Mouse (Mus musculus) stomach, embryonic 15.5 days (tissue): Measurements from ENCODE around the gene Tbcd. TPM values are rescaled to one million over a fixed set of nuclear protein-coding genes. Genes with fewer than 3 reads are reported as not detected.

Source experiments
- ATAC-seq: fragments of 200-750 bp; cut with Nextera tagmentation; 2 replicates; pipeline ENCODE4 v1.8.0; 2017; ENCODE audit warnings: low read depth, moderate number of reproducible peaks, moderate TSS enrichment; ENCODE audit not compliant: insufficient read depth, low FRiP score
- H3K27ac ChIP-seq: fragments of 300-500 bp; sonication (generic); 2 replicates; pipeline ENCODE4 v1.5.1; 2015; ENCODE audit warnings: mild to moderate bottlenecking, inconsistent platforms
- H3K27me3 ChIP-seq: fragments of 300-500 bp; sonication (generic); replicated peaks from 2 replicates; pipeline ENCODE4 v1.6.1; 2015; ENCODE audit warnings: inconsistent platforms
- H3K36me3 ChIP-seq: fragments of 300-500 bp; sonication (generic); 2 replicates; pipeline ENCODE4 v1.6.1; 2015; ENCODE audit warnings: inconsistent platforms
- H3K4me1 ChIP-seq: fragments of 300-500 bp; sonication (generic); 2 replicates; pipeline ENCODE4 v1.6.1; 2015; ENCODE audit warnings: inconsistent platforms
- H3K4me2 ChIP-seq: fragments of 300-500 bp; sonication (generic); 2 replicates; pipeline ENCODE4 v1.6.1; 2015; ENCODE audit warnings: mild to moderate bottlenecking, inconsistent platforms
- H3K4me3 ChIP-seq: fragments of 300-500 bp; sonication (generic); replicated peaks from 2 replicates; pipeline ENCODE4 v1.5.1; 2015; ENCODE audit warnings: inconsistent platforms
- H3K9ac ChIP-seq: fragments of 300-500 bp; sonication (generic); 2 replicates; pipeline ENCODE4 v1.6.1; 2015; ENCODE audit warnings: inconsistent platforms
- H3K9me3 ChIP-seq: fragments of 300-500 bp; sonication (generic); 2 replicates; pipeline ENCODE4 v1.6.1; 2016; ENCODE audit warnings: inconsistent platforms
- WGBS: fragments of 180-500 bp; shearing (Covaris S2); methylation state at CpG from one replicate; pipeline ENCODE4 v1.1.7; 2015; 5-methylcytosine and 5-hydroxymethylcytosine counted together
- polyA plus RNA-seq: library from polyadenylated mRNA; unstranded; fragments of >200 nt; fragmentation: Nextera tagmentation; extraction: Ambion mirVana; gene quantifications from 2 replicates; pipeline ENCODE4 v1.2.1, GENCODE M21; 2015

Tbcd gene
- polyA plus RNA-seq, result 34.6 and 38.7 TPM in 2 replicates

- Histone ChIP-seq H3K36me3 (no peaks in the 10 kb centered on the region), H3K27me3 (no peaks in the 10 kb centered on the region), H3K27ac (peak within 1 kb of the TSS; percentile 76), H3K9me3 (no peaks in the 10 kb centered on the region), H3K4me3 (peak within 1 kb of the TSS; percentile 95), H3K4me2 (peak within 1 kb of the TSS; percentile 80), H3K9ac (peak within 1 kb of the TSS; percentile 52), H3K4me1 (peaks cover 6% of the 10 kb centered on the region; the same call in 1 of the 2 replicates)
- ATAC-seq, result peak; percentile 93
- under 1% methylated on average over 58 of the region's 58 CpGs for WGBS
These were observed at the start of gene Tbcd for GRCm38 (mm10) chr11:121451753-121452635. Tbcd (plus strand) TSS chr11:121451949.

GRCm38 (mm10) chr11:121407366-121408155 lies 44.2 kb upstream of the Tbcd start:
- Histone ChIP-seq H3K4me3 (no peak overlapping the region), H3K4me2 (no peak overlapping the region), H3K4me1 (no peaks in the 10 kb centered on the region), H3K9ac (no peak overlapping the region), H3K9me3 (no peaks in the 10 kb centered on the region), H3K27ac (no peak overlapping the region), H3K27me3 (no peaks in the 10 kb centered on the region), H3K36me3 (no peaks in the 10 kb centered on the region)
- no peak for ATAC-seq
- 65% methylated on average over 3 of the region's 3 CpGs for WGBS

GRCm38 (mm10) chr11:121414762-121415161 lies 37.0 kb upstream of the Tbcd start:
- ATAC-seq, result no peak
- no peak overlapping the region for H3K4me2 ChIP-seq
- no peak overlapping the region for H3K27ac ChIP-seq
- H3K4me3 ChIP-seq, result no peak overlapping the region
- no peaks in the 10 kb centered on the region for H3K36me3 ChIP-seq
- no peaks in the 10 kb centered on the region for H3K9me3 ChIP-seq
- H3K9ac ChIP-seq, result no peak overlapping the region
- no peaks in the 10 kb centered on the region for H3K27me3 ChIP-seq
- H3K4me1 ChIP-seq, result no peaks in the 10 kb centered on the region
- 76% methylated on average over 5 of the region's 5 CpGs for WGBS

- no peak for ATAC-seq
- H3K4me3 ChIP-seq, result no peak overlapping the region
- no peaks in the 10 kb centered on the region for H3K9me3 ChIP-seq
- 51% methylated on average over 5 of the region's 5 CpGs for WGBS
- no peak overlapping the region for H3K9ac ChIP-seq
- H3K4me1 ChIP-seq, result no peaks in the 10 kb centered on the region
- no peak overlapping the region for H3K27ac ChIP-seq
- H3K36me3 ChIP-seq, result no peaks in the 10 kb centered on the region
- H3K4me2 ChIP-seq, result no peak overlapping the region
- no peaks in the 10 kb centered on the region for H3K27me3 ChIP-seq
These were observed 36.4 kb upstream of the Tbcd start for GRCm38 (mm10) chr11:121415351-121415750.

- Histone ChIP-seq H3K27ac (no peak overlapping the region), H3K4me2 (no peak overlapping the region), H3K4me3 (no peak overlapping the region), H3K9me3 (no peaks in the 10 kb centered on the region), H3K9ac (no peak overlapping the region), H3K36me3 (no peaks in the 10 kb centered on the region), H3K4me1 (no peaks in the 10 kb centered on the region), H3K27me3 (no peaks in the 10 kb centered on the region)
- 75% methylated on average over 5 of the region's 5 CpGs for WGBS
- ATAC-seq, result no peak
These were observed 33.8 kb upstream of the Tbcd start for GRCm38 (mm10) chr11:121417971-121418370.

GRCm38 (mm10) chr11:121418932-121419331 lies 32.8 kb upstream of the Tbcd start:
- H3K4me2 ChIP-seq, result no peak overlapping the region
- H3K36me3 ChIP-seq, result no peaks in the 10 kb centered on the region
- H3K27me3 ChIP-seq, result no peaks in the 10 kb centered on the region
- H3K9me3 ChIP-seq, result no peaks in the 10 kb centered on the region
- H3K9ac ChIP-seq, result no peak overlapping the region
- no peak for ATAC-seq
- WGBS, result 56% methylated on average over 2 of the region's 2 CpGs
- H3K4me1 ChIP-seq, result no peaks in the 10 kb centered on the region
- H3K27ac ChIP-seq, result no peak overlapping the region
- H3K4me3 ChIP-seq, result no peak overlapping the region

- Histone ChIP-seq H3K36me3 (no peaks in the 10 kb centered on the region), H3K4me1 (no peaks in the 10 kb centered on the region), H3K4me2 (peak overlapping the region; percentile 81), H3K9me3 (no peaks in the 10 kb centered on the region), H3K27ac (peak overlapping the region; percentile 79), H3K9ac (no peak overlapping the region), H3K27me3 (no peaks in the 10 kb centered on the region), H3K4me3 (no peak overlapping the region)
- ATAC-seq, result no peak
- 50% methylated on average over 5 of the region's 5 CpGs for WGBS
These were observed 31.4 kb upstream of the Tbcd start for GRCm38 (mm10) chr11:121420379-121420778.

GRCm38 (mm10) chr11:121420830-121421552 lies 30.8 kb upstream of the Tbcd start, which contains the start of gene Fn3krp:
Fn3krp (plus strand) TSS chr11:121421401.
- no peaks in the 10 kb centered on the region for H3K36me3 ChIP-seq
- 1% methylated on average over 28 of the region's 28 CpGs for WGBS

GRCm38 (mm10) chr11:121421553-121422173 lies 30.1 kb upstream of the Tbcd start:
- Histone ChIP-seq H3K4me1 (no peaks in the 10 kb centered on the region), H3K27ac (0 out of 2 replicates have a peak overlapping the region, but pooled peaks have one; percentile 44), H3K27me3 (no peaks in the 10 kb centered on the region), H3K9me3 (no peaks in the 10 kb centered on the region), H3K4me2 (peak overlapping the region; percentile 81), H3K4me3 (peak overlapping the region; percentile 79), H3K36me3 (no peaks in the 10 kb centered on the region), H3K9ac (peak overlapping the region; percentile 55)
- peak; percentile 51 for ATAC-seq
- WGBS, result under 1% methylated on average over 28 of the region's 28 CpGs

More at GRCm38 (mm10) chr11:121420830-121421552, 30.8 kb upstream of the Tbcd start, which contains the start of gene Fn3krp:
- Histone ChIP-seq H3K9me3 (no peaks in the 10 kb centered on the region), H3K27me3 (no peaks in the 10 kb centered on the region), H3K4me1 (no peaks in the 10 kb centered on the region), H3K4me3 (peak within 1 kb of the TSS; percentile 79), H3K27ac (peak within 1 kb of the TSS; percentile 79), H3K4me2 (peak within 1 kb of the TSS; percentile 81), H3K9ac (peak within 1 kb of the TSS; percentile 55)
- ATAC-seq, result peak; percentile 99

GRCm38 (mm10) chr11:121433397-121433796 lies 18.4 kb upstream of the Tbcd start:
- no peak overlapping the region for H3K4me2 ChIP-seq
- no peak overlapping the region for H3K9ac ChIP-seq
- H3K4me3 ChIP-seq, result no peak overlapping the region
- ATAC-seq, result peak; percentile 84
- 75% methylated on average over 4 of the region's 4 CpGs for WGBS
- H3K9me3 ChIP-seq, result no peaks in the 10 kb centered on the region
- no peaks in the 10 kb centered on the region for H3K36me3 ChIP-seq
- no peaks in the 10 kb centered on the region for H3K27me3 ChIP-seq
- H3K4me1 ChIP-seq, result peaks cover 10% of the 10 kb centered on the region; the same call in 1 of the 2 replicates
- no peak overlapping the region for H3K27ac ChIP-seq
